Mouse (Mus musculus): ENCODE results near the gene Letm1.

DNA sequence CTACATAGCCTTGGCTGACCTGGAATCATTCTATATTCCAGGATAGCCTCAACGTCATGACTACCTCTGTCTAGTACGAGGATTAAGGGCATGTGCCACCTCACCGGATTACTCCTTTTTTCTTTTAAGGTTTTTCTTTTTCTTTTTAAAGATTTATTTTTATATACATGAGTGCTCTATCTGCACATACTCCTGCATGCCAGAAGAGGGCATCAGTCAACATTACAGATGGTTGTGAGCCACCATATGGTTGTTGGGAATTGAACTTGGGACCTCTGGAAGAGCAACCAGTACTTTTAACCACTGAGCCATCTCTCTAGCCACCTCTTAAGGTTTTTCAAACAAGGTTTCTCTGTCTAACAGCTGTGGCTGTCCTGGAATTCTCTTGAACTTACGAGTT is 28.9 kb upstream of the Letm1 start:
- TF ChIP-seq CTCF (conservative IDR thresholded peaks at IDR 0.05; ENCODE audit: insufficient read depth, insufficient read length, low read depth, low read length) (no peak), POLR2A (IDR thresholded peaks at IDR 0.05; ENCODE audit: low read depth, low read length) (no peak)

Measured in kidney, adult 2 months (tissue).